Mouse (Mus musculus) bone marrow, adult 2 months (tissue): ENCODE measurements around the gene Cenpm. TPM values are rescaled to one million over a fixed set of nuclear protein-coding genes. Genes with fewer than 3 reads are reported as not detected.

ENCODE experiments used
- H3K27ac ChIP-seq: fragments of 200-500 bp; 2 replicates; pipeline ENCODE4 v1.5.1; 2012; ENCODE audit warnings: low read depth, mild to moderate bottlenecking, control low read depth, inconsistent platforms, low read length; ENCODE audit not compliant: control insufficient read depth, poor library complexity, insufficient read depth
- H3K4me1 ChIP-seq: fragments of 200-500 bp; 2 replicates; pipeline ENCODE4 v1.6.1; 2011; ENCODE audit warnings: low read length; ENCODE audit not compliant: control insufficient read depth, insufficient read depth
- H3K4me3 ChIP-seq: fragments of 200-500 bp; replicated peaks from 2 replicates; pipeline ENCODE3; 2011; ENCODE audit warnings: mild to moderate bottlenecking, low read depth, low read length, control low read depth; ENCODE audit not compliant: control insufficient read depth
- CTCF ChIP-seq: fragments of 200-500 bp; IDR thresholded peaks from 2 replicates; pipeline ENCODE4 v1.5.1; 2011; ENCODE audit warnings: low read length, control low read depth; ENCODE audit not compliant: control insufficient read depth, insufficient read depth
- POLR2A ChIP-seq: fragments of 200-500 bp; IDR thresholded peaks from 2 replicates; pipeline ENCODE4 v1.6.1; 2011; ENCODE audit warnings: low read depth, mild to moderate bottlenecking, control low read depth, low read length, borderline replicate concordance; ENCODE audit not compliant: control insufficient read depth
- WGBS: fragments of 180-500 bp; shearing (Covaris S2); methylation state at CpG from one replicate; pipeline ENCODE4 v1.1.7; 2018; 5-methylcytosine and 5-hydroxymethylcytosine counted together
- polyA plus RNA-seq: library from polyadenylated mRNA; stranded (reverse); fragments of >200 nt; gene quantifications from 2 replicates; pipeline ENCODE4 v1.2.4, GENCODE M21; 2011; ENCODE audit warnings: low replicate concordance; ENCODE audit not compliant: missing spikeins, insufficient read depth, insufficient read length

Cenpm gene
- polyA plus RNA-seq, 1 experiment, result 21.2 TPM

GRCm38 (mm10) chr15:82274927-82275901 is 30.7 kb upstream of the Cenpm start:
- Histone ChIP-seq H3K27ac (no peak overlapping the region; the same call in 1 of the 2 replicates), H3K4me3 (no peak overlapping the region), H3K4me1 (no peaks in the 10 kb centered on the region)
- no peak for TF ChIP-seq CTCF
- no peak for TF ChIP-seq POLR2A
- WGBS, result 1% methylated on average over 74 of the region's 86 CpGs

- WGBS, result 34% methylated on average over 6 of the region's 6 CpGs
- no peaks in the 10 kb centered on the region for H3K4me1 ChIP-seq
- no peak for TF ChIP-seq CTCF
- TF ChIP-seq POLR2A, result no peak
- H3K27ac ChIP-seq, result no peak within 1 kb of the TSS; the same call in 1 of the 2 replicates
- H3K4me3 ChIP-seq, result no peak within 1 kb of the TSS
Measured at GRCm38 (mm10) chr15:82274593-82274926, 30.0 kb upstream of the Cenpm start, which contains the start of gene Sept3. Sept3 (plus strand) TSS chr15:82274893.

GRCm38 (mm10) chr15:82272295-82272694 is 27.7 kb upstream of the Cenpm start:
- WGBS, result 75% methylated on average over 6 of the region's 6 CpGs
- H3K27ac ChIP-seq, result no peak overlapping the region
- no peak for TF ChIP-seq CTCF
- no peak overlapping the region for H3K4me3 ChIP-seq
- H3K4me1 ChIP-seq, result no peaks in the 10 kb centered on the region

DNA sequence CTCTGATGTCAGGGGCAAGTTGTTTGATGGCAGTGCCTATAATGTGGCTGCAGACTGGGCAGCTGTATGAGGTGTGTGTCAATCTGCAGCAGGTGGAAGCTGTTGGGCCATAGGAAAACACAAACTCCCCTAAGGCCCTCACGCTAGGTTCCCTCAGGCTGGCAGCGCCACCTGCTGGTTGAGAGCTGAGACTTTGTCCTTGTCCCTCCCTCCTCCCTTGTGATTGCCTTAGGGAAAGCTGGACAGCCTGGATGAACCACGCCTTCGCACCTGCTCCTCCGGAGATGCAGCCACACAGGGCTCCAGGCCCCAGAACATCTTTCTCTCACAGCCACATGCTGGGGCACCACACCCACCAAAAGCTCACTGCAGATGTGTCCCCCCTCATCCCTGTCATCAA is 26.7 kb upstream of the Cenpm start:
- TF ChIP-seq POLR2A (no peak), CTCF (peak; percentile 96)
- H3K27ac ChIP-seq, result no peak overlapping the region
- H3K4me1 ChIP-seq, result no peaks in the 10 kb centered on the region
- WGBS, result 12% methylated on average over 5 of the region's 5 CpGs
- H3K4me3 ChIP-seq, result no peak overlapping the region

DNA sequence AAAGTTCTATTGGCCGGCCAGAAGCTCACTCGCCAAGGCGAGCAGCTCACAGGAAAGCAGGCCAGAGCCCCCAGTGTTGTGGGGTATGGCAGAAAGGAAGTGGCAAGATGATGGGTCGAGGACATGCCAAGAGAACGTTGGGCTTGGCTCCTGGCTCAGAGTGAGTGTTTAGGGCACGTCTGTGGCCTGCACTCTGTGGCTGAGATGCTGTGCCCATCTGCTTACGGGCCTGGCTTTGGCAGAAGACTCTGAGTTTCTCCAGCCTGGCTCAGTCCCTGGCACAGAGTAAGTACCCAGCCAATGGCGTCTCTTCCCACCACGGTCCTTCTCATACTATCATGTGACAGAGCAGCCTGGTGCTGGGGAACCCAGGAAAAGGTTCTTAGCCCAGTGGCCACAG is 24.2 kb upstream of the Cenpm start:
- TF ChIP-seq CTCF (no peak), POLR2A (no peak)
- Histone ChIP-seq H3K4me3 (no peak overlapping the region), H3K27ac (no peak overlapping the region), H3K4me1 (no peaks in the 10 kb centered on the region)
- 40% methylated on average over 9 of the region's 9 CpGs for WGBS

DNA sequence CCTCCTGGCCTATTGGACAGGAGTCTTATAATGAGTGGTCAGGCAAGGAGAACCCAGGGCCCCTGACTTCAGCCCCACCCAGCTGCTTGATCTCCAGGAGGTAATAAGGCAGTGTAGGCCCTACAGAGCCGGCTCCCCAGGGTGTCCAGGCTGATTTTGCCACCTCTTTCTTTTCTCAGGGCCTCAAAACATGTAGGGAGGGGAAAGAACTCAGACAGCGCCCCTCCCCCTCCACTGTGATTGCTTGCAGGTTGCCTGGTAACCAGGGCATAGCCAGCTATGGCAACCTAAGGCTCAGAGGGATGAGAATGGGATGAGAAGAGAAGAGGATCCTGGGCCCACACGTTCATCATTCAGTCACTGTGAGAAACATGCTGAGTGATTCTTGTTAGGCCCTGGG is 23.6 kb upstream of the Cenpm start:
- no peak overlapping the region for H3K27ac ChIP-seq
- no peaks in the 10 kb centered on the region for H3K4me1 ChIP-seq
- H3K4me3 ChIP-seq, result no peak overlapping the region
- 68% methylated on average over 3 of the region's 3 CpGs for WGBS
- TF ChIP-seq POLR2A, result no peak
- no peak for TF ChIP-seq CTCF

GRCm38 (mm10) chr15:82266356-82266755 is 21.8 kb upstream of the Cenpm start:
- TF ChIP-seq CTCF (peak; percentile 85), POLR2A (no peak)
- Histone ChIP-seq H3K4me3 (no peak overlapping the region), H3K4me1 (no peaks in the 10 kb centered on the region), H3K27ac (no peak overlapping the region)
- WGBS, result 7% methylated on average over 6 of the region's 6 CpGs

- Histone ChIP-seq H3K4me1 (peaks cover 1% of the 10 kb centered on the region; the same call in 1 of the 2 replicates), H3K4me3 (no peak overlapping the region), H3K27ac (no peak overlapping the region)
- WGBS, result 9% methylated on average over 16 of the region's 16 CpGs
- peak; percentile 97 for TF ChIP-seq CTCF
- no peak for TF ChIP-seq POLR2A
Measured at GRCm38 (mm10) chr15:82259510-82259909, 15.0 kb upstream of the Cenpm start.
